Mouse (Mus musculus): Measurements from ENCODE around the gene Kcnk18. TPM values are rescaled to one million over a fixed set of nuclear protein-coding genes. Genes with fewer than 3 reads are reported as not detected.

Gene Kcnk18
- polyA plus RNA-seq, 1 experiment from 2014 or later, result not detected

GRCm38 (mm10) chr19:59280841-59281240 is 61.8 kb downstream of the Kcnk18 start:
- no peak overlapping the region for H3K4me3 ChIP-seq (ENCODE audit: low read depth, low read length)
- no peaks in the 10 kb centered on the region for H3K27me3 ChIP-seq (ENCODE audit: control insufficient read depth, insufficient read depth, low read length)
- no peak for ATAC-seq (ENCODE audit: low FRiP score)
- no peak for DNase-seq (ENCODE audit: low spot score, missing footprints)
- H3K9me3 ChIP-seq (ENCODE audit: control insufficient read depth, low read length), result no peaks in the 10 kb centered on the region
- no peak overlapping the region for H3K9ac ChIP-seq (ENCODE audit: low read length)
- H3K4me1 ChIP-seq (ENCODE audit: control insufficient read depth, insufficient read depth, low read length), result no peaks in the 10 kb centered on the region
- H3K27ac ChIP-seq (ENCODE audit: low read depth, low read length), result no peak overlapping the region
- no peak overlapping the region for H3K4me2 ChIP-seq
- no peaks in the 10 kb centered on the region for H3K36me3 ChIP-seq (ENCODE audit: control insufficient read depth, insufficient read depth, low read length)

- ATAC-seq (ENCODE audit: low FRiP score), result no peak
- no peak for DNase-seq (ENCODE audit: low spot score, missing footprints)
These were observed 63.0 kb downstream of the Kcnk18 start for GRCm38 (mm10) chr19:59282001-59282400.

More at GRCm38 (mm10) chr19:59282001-59282400, 63.0 kb downstream of the Kcnk18 start:
- no peaks in the 10 kb centered on the region for H3K9me3 ChIP-seq (ENCODE audit: control insufficient read depth, low read length)
- no peak overlapping the region for H3K27ac ChIP-seq (ENCODE audit: low read depth, low read length)
- H3K4me2 ChIP-seq, result no peak overlapping the region
- H3K27me3 ChIP-seq (ENCODE audit: control insufficient read depth, insufficient read depth, low read length), result no peaks in the 10 kb centered on the region
- H3K36me3 ChIP-seq (ENCODE audit: control insufficient read depth, insufficient read depth, low read length), result no peaks in the 10 kb centered on the region
- H3K9ac ChIP-seq (ENCODE audit: low read length), result no peak overlapping the region
- no peak overlapping the region for H3K4me3 ChIP-seq (ENCODE audit: low read depth, low read length)
- WGBS, result 80% methylated on average over 3 of the region's 3 CpGs
- H3K4me1 ChIP-seq (ENCODE audit: control insufficient read depth, insufficient read depth, low read length), result no peaks in the 10 kb centered on the region

Other genes starting within 250 kb of the Kcnk18 start
- gene Shtn1, start 143.1 kb upstream of the Kcnk18 start, polyA plus RNA-seq (2014; fragmentation: Nextera tagmentation; extraction: Ambion mirVana), result 1.4 and 2.7 TPM in 2 replicates
- 0.18 and 0.65 TPM in 2 replicates for gene Vax1, start 49.2 kb upstream of the Kcnk18 start, polyA plus RNA-seq (2014; fragmentation: Nextera tagmentation; extraction: Ambion mirVana)
- gene Slc18a2, start 41.7 kb downstream of the Kcnk18 start, polyA plus RNA-seq (2014; fragmentation: Nextera tagmentation; extraction: Ambion mirVana), result 16.0 and 19.0 TPM in 2 replicates
- 15.1 and 25.5 TPM in 2 replicates for gene Rps12-ps3, start 103.1 kb downstream of the Kcnk18 start, polyA plus RNA-seq (2014; fragmentation: Nextera tagmentation; extraction: Ambion mirVana)
- 12.9 and 13.4 TPM in 2 replicates for gene Pdzd8, start 126.6 kb downstream of the Kcnk18 start, polyA plus RNA-seq (2014; fragmentation: Nextera tagmentation; extraction: Ambion mirVana)
- gene Emx2, start 239.2 kb downstream of the Kcnk18 start, polyA plus RNA-seq (2014; fragmentation: Nextera tagmentation; extraction: Ambion mirVana), result 12.1 and 12.2 TPM in 2 replicates

All from midbrain, embryonic 11.5 days (tissue).